Mouse (Mus musculus): ENCODE results near the gene Olfr532.
"Not testable (repeated sequence)": the region's sequence is repeated elsewhere in the genome, so short reads cannot be mapped to it uniquely, and the experiment has no call there.

The Olfr532 gene

DNA sequence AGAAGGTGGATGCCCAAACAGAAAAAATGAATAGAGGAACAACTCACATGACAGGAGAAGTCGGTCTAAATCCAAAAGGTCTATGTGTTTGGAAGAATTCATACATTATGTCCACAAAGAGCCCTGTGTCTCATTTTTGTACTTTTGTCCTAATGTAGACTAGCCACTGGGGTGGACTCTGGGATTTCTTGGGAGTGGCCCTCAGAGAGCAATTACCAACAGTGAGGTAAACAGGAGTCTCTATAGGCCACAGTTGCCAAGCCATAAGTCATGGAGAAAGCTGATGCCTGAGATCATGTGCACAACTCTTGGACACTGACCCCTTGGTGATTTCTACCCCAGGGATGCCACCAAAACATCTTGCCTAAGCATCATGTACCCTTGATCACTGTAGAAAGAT lies at the start of gene Olfr532:
Gene Olfr532 (minus strand): TSS at position 101 of the 400 bp plus-strand sequence.
- DNase-seq (ENCODE audit: low spot score): no peak

DNA sequence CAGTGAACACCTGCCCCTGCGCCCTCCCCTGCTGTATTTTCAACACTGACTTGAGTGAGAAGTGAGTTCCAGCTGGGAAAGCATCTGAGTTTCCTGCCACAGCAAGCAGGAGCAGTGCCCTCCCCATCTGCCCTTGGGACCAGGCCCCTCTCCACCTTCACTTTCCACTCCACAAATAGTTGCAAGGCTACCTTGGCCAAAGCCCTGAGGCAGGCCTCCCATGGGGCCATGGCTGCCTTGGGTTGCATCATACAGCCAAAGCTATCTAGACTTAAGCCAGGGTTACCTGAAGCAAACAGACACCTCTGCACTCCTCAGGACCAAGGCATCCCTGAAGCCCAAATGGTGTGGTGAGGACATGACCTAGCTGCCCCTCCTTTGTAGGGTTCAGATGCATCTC lies 41.6 kb upstream of the Olfr532 start, which contains the start of gene Olfr533:
Gene Olfr533 (plus strand): TSS at position 301 of the 400 bp plus-strand sequence.
- DNase-seq (ENCODE audit: low spot score): not testable (repeated sequence)

DNA sequence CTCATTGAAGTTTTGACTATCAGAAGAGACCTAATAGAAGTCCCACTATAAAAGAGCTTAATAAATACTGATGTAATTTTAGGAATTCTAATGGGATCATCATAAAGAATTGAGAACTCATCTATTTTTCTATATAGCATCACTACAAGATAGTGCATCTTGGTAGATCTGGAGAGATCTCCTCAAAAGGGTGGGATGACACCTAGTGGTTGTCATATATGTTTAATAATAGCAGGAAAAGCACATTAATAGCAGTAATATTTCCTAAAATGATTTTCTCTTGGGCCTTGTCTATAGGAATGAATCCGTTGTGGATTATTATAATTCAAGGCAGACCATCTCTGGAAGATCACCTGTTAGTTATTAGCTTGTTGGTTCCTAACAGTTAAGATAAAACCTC lies 21.7 kb upstream of the Olfr532 start:
- no peak for DNase-seq (ENCODE audit: low spot score)

DNA sequence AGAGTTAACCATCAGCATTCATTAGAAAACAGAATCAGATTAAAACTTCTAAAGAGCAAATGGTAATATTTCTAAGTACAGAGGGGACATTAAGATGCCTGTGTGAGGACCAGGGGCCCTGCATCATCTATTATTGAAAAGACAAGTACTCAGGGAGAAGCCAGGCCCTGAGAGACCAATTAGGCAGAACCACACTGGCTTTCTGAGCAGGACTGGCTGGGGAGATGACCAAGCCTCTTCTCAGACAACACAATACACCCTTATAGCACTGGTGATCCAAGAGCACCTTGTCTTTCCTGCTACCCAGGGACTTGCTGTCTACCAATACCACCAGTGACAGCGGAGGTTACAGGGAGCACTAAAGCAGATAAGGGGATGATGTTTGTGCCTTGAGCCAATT lies 18.6 kb downstream of the Olfr532 start, which contains the start of gene Olfr531:
Gene Olfr531 (minus strand): TSS at position 101 of the 400 bp plus-strand sequence.
- DNase-seq (ENCODE audit: low spot score): no peak

DNA sequence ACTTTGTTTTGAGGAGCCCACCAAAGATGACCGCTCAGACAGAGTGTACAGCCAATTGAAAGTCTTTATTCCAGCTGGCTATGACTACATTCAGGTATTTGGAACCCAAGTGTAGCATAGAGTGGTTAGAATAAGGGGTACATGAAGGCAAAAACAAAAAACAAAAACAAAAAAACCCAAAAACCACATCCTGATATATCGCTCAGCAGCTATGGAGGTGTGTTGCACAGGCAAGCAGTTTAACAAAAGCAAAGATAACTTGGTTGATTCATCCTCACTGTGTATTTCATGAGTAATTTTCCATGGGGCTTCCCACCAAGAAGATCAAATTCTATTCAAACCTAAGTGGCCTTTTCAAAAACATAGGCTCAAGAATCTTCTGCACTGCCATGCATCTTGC lies 44.5 kb downstream of the Olfr532 start:
- no peak for DNase-seq (ENCODE audit: low spot score)

DNA sequence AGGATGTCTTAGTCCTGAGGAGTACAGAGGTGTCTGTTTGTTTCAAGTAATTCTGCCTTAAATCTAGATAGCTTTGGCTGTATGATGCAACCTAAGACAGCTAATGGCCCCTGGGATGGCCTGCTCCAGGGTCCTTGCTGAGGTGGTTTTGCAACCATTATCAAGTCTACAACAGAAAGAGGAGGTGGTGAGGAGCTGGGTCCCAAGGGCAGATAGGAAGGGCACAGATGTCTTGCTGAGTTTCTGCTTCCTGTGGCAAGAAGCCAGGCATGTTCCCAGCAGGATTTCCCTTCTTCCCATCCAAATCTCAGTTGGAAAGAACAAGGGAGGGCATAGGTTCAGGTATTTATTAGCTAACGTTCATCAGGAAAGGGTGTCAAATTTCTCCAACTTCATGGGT lies 45.2 kb downstream of the Olfr532 start, which contains the start of gene Olfr530:
Gene Olfr530 (minus strand): TSS at position 101 of the 400 bp plus-strand sequence.
- no peak for DNase-seq (ENCODE audit: low spot score)

DNA sequence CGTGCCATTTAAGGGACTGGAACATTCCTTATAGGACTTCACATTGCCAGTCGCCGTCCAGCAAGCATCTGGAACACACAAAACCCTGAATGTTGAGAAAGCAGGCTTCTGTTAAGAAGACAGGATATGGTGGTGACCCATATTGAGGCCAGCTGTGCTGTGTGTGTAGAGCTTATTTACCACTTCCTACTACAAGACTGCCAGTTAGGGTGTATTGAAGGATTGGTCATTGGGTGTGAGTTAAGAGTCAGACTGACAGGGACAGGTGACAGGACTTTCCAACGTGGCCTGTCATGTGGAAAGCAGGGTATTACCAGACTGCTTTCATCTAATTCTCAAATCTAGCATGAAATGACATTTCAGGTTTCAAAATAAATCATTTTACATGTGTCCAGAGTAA lies 47.1 kb downstream of the Olfr532 start:
- DNase-seq (ENCODE audit: low spot score): no peak
